Mouse (Mus musculus): Measurements from ENCODE around the gene Kcnip4. TPM values are rescaled to one million over a fixed set of nuclear protein-coding genes. Genes with fewer than 3 reads are reported as not detected.

The Kcnip4 gene
- total and polyA plus RNA-seq, 3 experiments, result 0.19 TPM; not detected in 2

- H3K9me3 ChIP-seq (replicated peaks; ENCODE audit: insufficient read depth, low read length), result no peaks in the 10 kb centered on the region
- H3K27me3 ChIP-seq (ENCODE audit: control insufficient read depth in 1 of 2, insufficient read depth in 2 of 2, low read length in 2 of 2), result no peaks in the 10 kb centered on the region
- no peaks in the 10 kb centered on the region for H3K4me1 ChIP-seq (ENCODE audit: control insufficient read depth in 1 of 2, insufficient read depth in 2 of 2, low read length in 2 of 2)
- no peak for DNase-seq (ENCODE audit: low read depth, low spot score)
- no peaks in the 10 kb centered on the region for H3K79me2 ChIP-seq (ENCODE audit: control insufficient read depth, insufficient read depth, low read length, poor library complexity)
- TF ChIP-seq NELFE (IDR thresholded peaks at IDR 0.05; ENCODE audit: low read depth, low read length), result no peak
- TF ChIP-seq ZNF384 (IDR thresholded peaks at IDR 0.05; ENCODE audit: low read depth, low read length), result no peak
- no peak for TF ChIP-seq MXI1 (IDR thresholded peaks at IDR 0.05; ENCODE audit: low read depth, low read length)
- TF ChIP-seq E2F4 (IDR thresholded peaks at IDR 0.05; ENCODE audit: borderline replicate concordance, low read depth, low read length), result no peak
- no peak for TF ChIP-seq HCFC1 (IDR thresholded peaks at IDR 0.05; ENCODE audit: low read depth, low read length)
- TF ChIP-seq JUND (IDR thresholded peaks at IDR 0.05; ENCODE audit: low read depth, low read length), result no peak
- TF ChIP-seq KAT2A (conservative IDR thresholded peaks at IDR 0.05; ENCODE audit: low read depth, low read length), result no peak
- no peak for TF ChIP-seq TBP (IDR thresholded peaks at IDR 0.05; ENCODE audit: low read depth, low read length)
- TF ChIP-seq RAD21 (IDR thresholded peaks at IDR 0.05; ENCODE audit: low read depth, low read length), result no peak
- TF ChIP-seq CTCF (IDR thresholded peaks at IDR 0.05 in 2 of 3, conservative IDR thresholded peaks at IDR 0.05 in 1 of 3; ENCODE audit: control insufficient read depth in 1 of 3, insufficient read depth in 1 of 3, low read depth in 2 of 3, low read length in 3 of 3, poor library complexity in 1 of 3, severe bottlenecking in 1 of 3), result no peak
- no peak for TF ChIP-seq ZMIZ1 (IDR thresholded peaks at IDR 0.05; ENCODE audit: low read depth, low read length)
- TF ChIP-seq UBTF (IDR thresholded peaks at IDR 0.05; ENCODE audit: borderline replicate concordance, insufficient read depth, low read depth, low read length), result no peak
- TF ChIP-seq TCF12 (IDR thresholded peaks at IDR 0.05; ENCODE audit: low read depth, low read length), result no peak
- no peak for TF ChIP-seq MYC (IDR thresholded peaks at IDR 0.05; ENCODE audit: low read depth, low read length)
- no peak for TF ChIP-seq SIN3A (IDR thresholded peaks at IDR 0.05; ENCODE audit: low read length)
- no peaks in the 10 kb centered on the region for H3K36me3 ChIP-seq (ENCODE audit: control insufficient read depth in 1 of 2, insufficient read depth in 2 of 2, low read length in 2 of 2)
- no peak overlapping the region for H3K9ac ChIP-seq (ENCODE audit: control insufficient read depth, low read depth, low read length, poor library complexity, severe bottlenecking)
- no peak overlapping the region for H3K27ac ChIP-seq (ENCODE audit: control insufficient read depth, low read depth, low read length)
- H3K4me3 ChIP-seq (ENCODE audit: control insufficient read depth in 1 of 2, insufficient read depth in 1 of 2, low read depth in 2 of 2, low read length in 2 of 2), result no peak overlapping the region
Observed at GRCm38 (mm10) chr5:49305321-49305720, 219.4 kb downstream of the Kcnip4 start.

- Histone ChIP-seq H3K4me1 (ENCODE audit: control insufficient read depth in 1 of 2, insufficient read depth in 2 of 2, low read length in 2 of 2) (no peaks in the 10 kb centered on the region), H3K36me3 (ENCODE audit: control insufficient read depth in 1 of 2, insufficient read depth in 2 of 2, low read length in 2 of 2) (no peaks in the 10 kb centered on the region), H3K9ac (ENCODE audit: control insufficient read depth, low read depth, low read length, poor library complexity, severe bottlenecking) (no peak overlapping the region), H3K79me2 (ENCODE audit: control insufficient read depth, insufficient read depth, low read length, poor library complexity) (no peaks in the 10 kb centered on the region), H3K27ac (ENCODE audit: control insufficient read depth, low read depth, low read length) (no peak overlapping the region), H3K9me3 (replicated peaks; ENCODE audit: insufficient read depth, low read length) (no peaks in the 10 kb centered on the region), H3K27me3 (ENCODE audit: control insufficient read depth in 1 of 2, insufficient read depth in 2 of 2, low read length in 2 of 2) (no peaks in the 10 kb centered on the region), H3K4me3 (ENCODE audit: control insufficient read depth in 1 of 2, insufficient read depth in 1 of 2, low read depth in 2 of 2, low read length in 2 of 2) (no peak overlapping the region)
- no peak for TF ChIP-seq E2F4 (IDR thresholded peaks at IDR 0.05; ENCODE audit: borderline replicate concordance, low read depth, low read length)
- no peak for TF ChIP-seq SIN3A (IDR thresholded peaks at IDR 0.05; ENCODE audit: low read length)
- no peak for TF ChIP-seq POLR2AphosphoS5 (IDR thresholded peaks at IDR 0.05; ENCODE audit: borderline replicate concordance, low read depth, low read length)
- TF ChIP-seq BHLHE40 (IDR thresholded peaks at IDR 0.05; ENCODE audit: borderline replicate concordance, low read depth, low read length), result no peak
- no peak for TF ChIP-seq GATA1 (IDR thresholded peaks at IDR 0.05; ENCODE audit: low read depth, low read length)
- no peak for TF ChIP-seq POLR2A (IDR thresholded peaks at IDR 0.05; ENCODE audit: control insufficient read depth in 1 of 2, insufficient read depth in 1 of 2, low read depth in 1 of 2, low read length in 2 of 2, poor library complexity in 1 of 2)
- no peak for TF ChIP-seq USF1 (IDR thresholded peaks at IDR 0.05; ENCODE audit: low read depth, low read length)
- no peak for TF ChIP-seq TAL1 (IDR thresholded peaks at IDR 0.05; ENCODE audit: low read length)
- no peak for DNase-seq (ENCODE audit: low read depth, low spot score)
Observed at GRCm38 (mm10) chr5:49298654-49299053, 226.1 kb downstream of the Kcnip4 start.

Data from MEL (cell line).